Mouse (Mus musculus) heart, postnatal 0 days (tissue): ENCODE measurements at regions not wholly inside any gene's neighbourhood (a gene's known extent, or its start where the extent isn't known, plus 50 kb on each side); places are given as distances from the start of the nearest gene placed in this dataset.

ENCODE experiments used
- ATAC-seq: fragments of 200-750 bp; cut with Nextera tagmentation; 2 replicates; pipeline ENCODE4 v1.8.0; 2017; ENCODE audit warnings: low read depth, moderate number of reproducible peaks, moderate library complexity; ENCODE audit not compliant: insufficient read depth
- DNase-seq: peaks from one replicate; pipeline ENCODE4 v3.0.0-alpha.2; 2016; ENCODE audit warnings: low spot score
- H3K27ac ChIP-seq: fragments of 300-500 bp; sonication (generic); 2 replicates; pipeline ENCODE4 v1.5.1; 2014; ENCODE audit warnings: low read depth, mild to moderate bottlenecking
- H3K27me3 ChIP-seq: fragments of 300-500 bp; sonication (generic); 2 replicates; pipeline ENCODE4 v1.6.1; 2014; ENCODE audit warnings: low read length, mixed read lengths; ENCODE audit not compliant: control insufficient read depth, insufficient read depth
- H3K36me3 ChIP-seq: fragments of 300-500 bp; sonication (generic); replicated peaks from 2 replicates; pipeline ENCODE4 v1.6.1; 2014; ENCODE audit warnings: low read length, mixed read lengths; ENCODE audit not compliant: control insufficient read depth, insufficient read depth
- H3K4me1 ChIP-seq: fragments of 300-500 bp; sonication (generic); 2 replicates; pipeline ENCODE4 v1.6.1; 2014; ENCODE audit warnings: antibody characterized with exemption; ENCODE audit not compliant: control insufficient read depth, insufficient read depth
- H3K4me2 ChIP-seq: fragments of 300-500 bp; sonication (generic); 2 replicates; pipeline ENCODE4 v1.6.1; 2014; ENCODE audit warnings: low read depth, mild to moderate bottlenecking, low read length, moderate library complexity
- H3K4me3 ChIP-seq: fragments of 300-500 bp; sonication (generic); 2 replicates; pipeline ENCODE4 v1.5.1; 2014; ENCODE audit warnings: low read depth, low read length
- H3K9ac ChIP-seq: fragments of 300-500 bp; sonication (generic); replicated peaks from 2 replicates; pipeline ENCODE4 v1.6.1; 2014; ENCODE audit warnings: low read depth, low read length, mixed read lengths
- H3K9me3 ChIP-seq: fragments of 300-500 bp; sonication (generic); replicated peaks from 2 replicates; pipeline ENCODE4 v1.6.1; 2016; ENCODE audit warnings: low read length; ENCODE audit not compliant: control insufficient read depth
- CTCF ChIP-seq: IDR thresholded peaks from 2 replicates; pipeline ENCODE4 v1.5.1; 2016; ENCODE audit warnings: antibody characterized with exemption, control low read depth, low read depth
- EP300 ChIP-seq: IDR thresholded peaks from 2 replicates; pipeline ENCODE4 v1.6.1; 2016; ENCODE audit warnings: antibody characterized with exemption, low read depth
- WGBS: fragments of 180-500 bp; shearing (Covaris S2); extraction: QIAGEN DNeasy Blood & Tissue Kit; methylation state at CpG from one replicate; pipeline ENCODE4 v1.1.7; 2014; 5-methylcytosine and 5-hydroxymethylcytosine counted together

DNA sequence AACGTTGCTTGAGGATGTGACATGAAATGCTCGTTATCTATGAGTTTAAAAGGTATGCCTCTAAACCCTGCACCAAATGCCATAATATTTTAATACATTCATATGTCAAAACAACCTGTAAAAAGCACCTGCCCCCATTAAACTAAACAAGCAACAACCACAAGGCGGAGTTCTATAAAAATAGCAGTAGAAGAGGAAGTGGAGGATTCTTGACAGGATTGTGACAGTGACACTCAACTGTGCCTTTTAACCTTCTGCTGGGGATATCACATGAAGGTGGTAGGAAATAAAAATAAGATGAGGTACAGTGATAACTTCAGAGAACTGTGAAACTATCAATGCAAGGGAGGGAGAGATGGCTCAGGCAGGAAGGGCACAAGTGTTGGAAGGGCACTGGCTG, 58.6 kb upstream of the Dbx2 start:
- 72% methylated on average over 3 of the region's 3 CpGs for WGBS
- no peak for TF ChIP-seq EP300
- TF ChIP-seq CTCF, result no peak
- H3K27me3 ChIP-seq, result no peaks in the 10 kb centered on the region
- 0 out of 2 replicates have a peak, but pooled peaks cover 4% of the 10 kb centered on the region for H3K9me3 ChIP-seq
- DNase-seq (no peak), ATAC-seq (no peak)
- H3K4me2 ChIP-seq, result no peak overlapping the region
- no peaks in the 10 kb centered on the region for H3K36me3 ChIP-seq
- H3K4me1 ChIP-seq, result no peaks in the 10 kb centered on the region
- no peak overlapping the region for H3K4me3 ChIP-seq
- no peak overlapping the region for H3K9ac ChIP-seq
- no peak overlapping the region for H3K27ac ChIP-seq

- Histone ChIP-seq H3K27me3 (no peaks in the 10 kb centered on the region), H3K9me3 (no peaks in the 10 kb centered on the region), H3K27ac (no peak overlapping the region), H3K4me3 (no peak overlapping the region), H3K36me3 (no peaks in the 10 kb centered on the region), H3K4me1 (no peaks in the 10 kb centered on the region), H3K4me2 (no peak overlapping the region), H3K9ac (no peak overlapping the region)
- DNase-seq, result no peak
- no peak for ATAC-seq
- WGBS, result 85% methylated on average over 9 of the region's 9 CpGs
- TF ChIP-seq CTCF (no peak), EP300 (no peak)
Observed at GRCm38 (mm10) chr15:95715941-95716340, 60.2 kb upstream of the Dbx2 start.

- H3K27ac ChIP-seq, result no peak overlapping the region
- H3K4me2 ChIP-seq, result no peak overlapping the region
- WGBS, result 42% methylated on average over 7 of the region's 7 CpGs
- no peaks in the 10 kb centered on the region for H3K9me3 ChIP-seq
- ATAC-seq (no peak), DNase-seq (no peak)
- TF ChIP-seq EP300, result no peak
- TF ChIP-seq CTCF, result peak; percentile 12; the same call in 1 of the 2 replicates
- no peaks in the 10 kb centered on the region for H3K27me3 ChIP-seq
- no peak overlapping the region for H3K9ac ChIP-seq
- H3K36me3 ChIP-seq, result no peaks in the 10 kb centered on the region
- H3K4me1 ChIP-seq, result no peaks in the 10 kb centered on the region
- H3K4me3 ChIP-seq, result no peak overlapping the region
Observed at GRCm38 (mm10) chr15:95723699-95724098, 66.9 kb upstream of the Ano6 start.

DNA sequence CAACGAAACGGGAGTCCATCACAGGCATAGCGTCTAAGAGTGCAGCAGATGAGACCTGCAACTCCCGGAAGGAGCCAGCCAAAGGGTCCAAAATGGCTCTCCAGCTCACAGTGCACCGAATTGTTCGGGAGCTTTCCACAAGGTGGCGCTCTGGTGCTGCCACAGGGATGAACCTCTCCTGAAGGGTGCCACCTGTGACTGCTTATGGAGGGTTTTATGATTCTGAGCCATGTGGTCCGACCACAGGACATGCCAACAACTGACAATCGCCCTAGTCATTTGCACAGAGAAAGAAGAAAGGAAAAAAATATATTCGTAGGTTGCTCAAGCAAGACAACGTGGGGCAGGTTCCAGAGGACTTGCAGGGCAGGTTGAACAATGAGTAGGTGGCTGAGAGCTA, 64.8 kb upstream of the Ano6 start:
- no peaks in the 10 kb centered on the region for H3K4me1 ChIP-seq
- DNase-seq (peak; percentile 39), ATAC-seq (no peak)
- TF ChIP-seq CTCF, result peak; percentile 57
- TF ChIP-seq EP300, result no peak
- H3K9me3 ChIP-seq, result no peaks in the 10 kb centered on the region
- H3K9ac ChIP-seq, result no peak overlapping the region
- H3K27me3 ChIP-seq, result no peaks in the 10 kb centered on the region
- H3K27ac ChIP-seq, result peak overlapping the region; percentile 13; the same call in 1 of the 2 replicates
- no peak overlapping the region for H3K4me2 ChIP-seq
- no peak overlapping the region for H3K4me3 ChIP-seq
- 31% methylated on average over 11 of the region's 11 CpGs for WGBS
- no peaks in the 10 kb centered on the region for H3K36me3 ChIP-seq

DNA sequence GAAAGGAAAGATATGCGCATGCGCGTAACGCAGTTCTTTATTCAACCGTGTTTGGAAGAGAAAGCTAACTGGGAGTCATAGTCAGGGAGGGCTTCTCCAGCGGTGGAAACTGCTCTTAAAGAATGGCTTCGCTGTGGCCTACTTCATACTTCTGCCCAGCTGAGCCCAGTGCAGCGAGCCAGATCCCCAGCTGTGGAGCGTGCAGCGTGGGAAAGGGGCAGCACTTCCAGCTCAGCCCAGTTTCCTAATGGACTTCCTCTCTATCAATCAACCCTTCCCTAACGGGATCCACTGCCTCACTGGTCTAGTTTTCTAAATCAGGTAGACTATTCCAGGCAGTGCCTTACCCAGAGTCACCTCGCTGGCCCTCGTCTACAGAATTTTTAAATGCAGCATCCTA, 64.1 kb upstream of the Ano6 start:
- Histone ChIP-seq H3K9me3 (no peaks in the 10 kb centered on the region), H3K9ac (no peak overlapping the region), H3K4me2 (no peak overlapping the region), H3K36me3 (no peaks in the 10 kb centered on the region), H3K4me1 (no peaks in the 10 kb centered on the region), H3K27ac (peak overlapping the region; percentile 13; the same call in 1 of the 2 replicates), H3K4me3 (no peak overlapping the region), H3K27me3 (no peaks in the 10 kb centered on the region)
- DNase-seq (no peak), ATAC-seq (no peak)
- 74% methylated on average over 13 of the region's 13 CpGs for WGBS
- TF ChIP-seq CTCF, result no peak
- TF ChIP-seq EP300, result no peak

DNA sequence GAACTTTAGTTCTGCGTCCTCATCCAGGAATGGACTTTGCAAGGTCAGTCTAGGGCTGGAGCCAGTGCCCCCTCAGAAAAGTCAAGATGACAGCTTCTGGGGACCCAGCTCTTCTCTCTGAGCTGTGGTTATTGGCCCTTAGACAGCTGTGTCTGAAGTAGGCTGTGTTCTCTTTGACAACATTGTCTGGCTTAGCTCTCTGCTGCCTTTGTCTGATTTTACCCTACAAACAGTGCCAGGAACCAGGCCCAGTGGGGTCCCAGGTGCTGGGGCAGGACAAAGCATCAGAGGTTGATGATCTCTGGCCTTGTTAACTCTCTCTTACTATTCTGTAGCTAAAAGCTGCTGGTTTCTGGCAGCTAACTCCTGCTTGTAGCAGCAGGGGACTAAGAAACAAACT, 54.9 kb upstream of the Ano6 start:
- Histone ChIP-seq H3K9ac (no peak overlapping the region), H3K4me3 (no peak overlapping the region), H3K4me2 (no peak overlapping the region), H3K36me3 (no peaks in the 10 kb centered on the region), H3K27me3 (no peaks in the 10 kb centered on the region), H3K4me1 (no peaks in the 10 kb centered on the region), H3K27ac (no peak overlapping the region), H3K9me3 (no peaks in the 10 kb centered on the region)
- DNase-seq (no peak), ATAC-seq (no peak)
- TF ChIP-seq EP300, result no peak
- no peak for TF ChIP-seq CTCF
- WGBS, result 55% methylated on average over 1 of the region's 1 CpGs
